Mouse (Mus musculus): Measurements from ENCODE around the gene Etnk1. TPM values are rescaled to one million over a fixed set of nuclear protein-coding genes. Genes with fewer than 3 reads are reported as not detected.
"Not testable (repeated sequence)": the region's sequence is repeated elsewhere in the genome, so short reads cannot be mapped to it uniquely, and the experiment has no call there.

Gene Etnk1
- polyA plus RNA-seq, 1 experiment: 113 TPM

GRCm38 (mm10) chr6:143140884-143141283 is 26.1 kb upstream of the Etnk1 start:
- H3K27ac ChIP-seq (ENCODE audit: control insufficient read depth, insufficient read depth, low read length): no peak overlapping the region
- H3K36me3 ChIP-seq (ENCODE audit: control insufficient read depth, insufficient read depth, low read length): no peaks in the 10 kb centered on the region
- H3K4me3 ChIP-seq (ENCODE audit: control insufficient read depth, insufficient read depth, low read length): no peak overlapping the region
- H3K4me1 ChIP-seq (replicated peaks; ENCODE audit: control insufficient read depth, insufficient read depth, low read length): peaks cover 4% of the 10 kb centered on the region; the same call in 1 of the 2 replicates
- TF ChIP-seq POLR2A (IDR thresholded peaks at IDR 0.05; ENCODE audit: control insufficient read depth, extremely low read depth, insufficient read depth, low read length, poor library complexity): no peak
- no peaks in the 10 kb centered on the region for H3K27me3 ChIP-seq (ENCODE audit: control insufficient read depth, insufficient read depth, low read length)
- WGBS: 98% methylated on average over 9 of the region's 9 CpGs
- no peak for DNase-seq

GRCm38 (mm10) chr6:143141624-143142592 is 25.1 kb upstream of the Etnk1 start:
- not testable (repeated sequence) for DNase-seq; H3K4me3 ChIP-seq (ENCODE audit: control insufficient read depth, insufficient read depth, low read length); H3K4me1 ChIP-seq (replicated peaks; ENCODE audit: control insufficient read depth, insufficient read depth, low read length); H3K36me3 ChIP-seq (ENCODE audit: control insufficient read depth, insufficient read depth, low read length); H3K27me3 ChIP-seq (ENCODE audit: control insufficient read depth, insufficient read depth, low read length); H3K27ac ChIP-seq (ENCODE audit: control insufficient read depth, insufficient read depth, low read length)
- 90% methylated on average over 10 of the region's 10 CpGs for WGBS

GRCm38 (mm10) chr6:143142861-143143260 is 24.2 kb upstream of the Etnk1 start:
- DNase-seq: no peak
- no peak for TF ChIP-seq CTCF (IDR thresholded peaks at IDR 0.05; ENCODE audit: borderline replicate concordance, control insufficient read depth, extremely low read depth, insufficient read depth, low read length, poor library complexity)
- no peak for TF ChIP-seq POLR2A (IDR thresholded peaks at IDR 0.05; ENCODE audit: control insufficient read depth, extremely low read depth, insufficient read depth, low read length, poor library complexity)
- Histone ChIP-seq H3K4me3 (ENCODE audit: control insufficient read depth, insufficient read depth, low read length) (no peak overlapping the region), H3K36me3 (ENCODE audit: control insufficient read depth, insufficient read depth, low read length) (no peaks in the 10 kb centered on the region), H3K27ac (ENCODE audit: control insufficient read depth, insufficient read depth, low read length) (no peak overlapping the region), H3K27me3 (ENCODE audit: control insufficient read depth, insufficient read depth, low read length) (no peaks in the 10 kb centered on the region), H3K4me1 (replicated peaks; ENCODE audit: control insufficient read depth, insufficient read depth, low read length) (peaks cover 11% of the 10 kb centered on the region)
- 97% methylated on average over 4 of the region's 4 CpGs for WGBS

GRCm38 (mm10) chr6:143143321-143143720 is 23.7 kb upstream of the Etnk1 start:
- no peak for DNase-seq
- Histone ChIP-seq H3K4me3 (ENCODE audit: control insufficient read depth, insufficient read depth, low read length) (no peak overlapping the region), H3K36me3 (ENCODE audit: control insufficient read depth, insufficient read depth, low read length) (no peaks in the 10 kb centered on the region), H3K27ac (ENCODE audit: control insufficient read depth, insufficient read depth, low read length) (no peak overlapping the region), H3K4me1 (replicated peaks; ENCODE audit: control insufficient read depth, insufficient read depth, low read length) (peaks cover 11% of the 10 kb centered on the region), H3K27me3 (ENCODE audit: control insufficient read depth, insufficient read depth, low read length) (no peaks in the 10 kb centered on the region)
- WGBS: 95% methylated on average over 9 of the region's 9 CpGs
- TF ChIP-seq POLR2A (IDR thresholded peaks at IDR 0.05; ENCODE audit: control insufficient read depth, extremely low read depth, insufficient read depth, low read length, poor library complexity) (no peak), CTCF (IDR thresholded peaks at IDR 0.05; ENCODE audit: borderline replicate concordance, control insufficient read depth, extremely low read depth, insufficient read depth, low read length, poor library complexity) (no peak)

GRCm38 (mm10) chr6:143143775-143144273 is 23.2 kb upstream of the Etnk1 start:
- Histone ChIP-seq H3K27me3 (ENCODE audit: control insufficient read depth, insufficient read depth, low read length) (no peaks in the 10 kb centered on the region), H3K36me3 (ENCODE audit: control insufficient read depth, insufficient read depth, low read length) (no peaks in the 10 kb centered on the region), H3K4me3 (ENCODE audit: control insufficient read depth, insufficient read depth, low read length) (no peak overlapping the region), H3K4me1 (replicated peaks; ENCODE audit: control insufficient read depth, insufficient read depth, low read length) (peaks cover 11% of the 10 kb centered on the region), H3K27ac (ENCODE audit: control insufficient read depth, insufficient read depth, low read length) (no peak overlapping the region)
- 86% methylated on average over 19 of the region's 19 CpGs for WGBS
- no peak for DNase-seq
- TF ChIP-seq POLR2A (IDR thresholded peaks at IDR 0.05; ENCODE audit: control insufficient read depth, extremely low read depth, insufficient read depth, low read length, poor library complexity) (no peak), CTCF (IDR thresholded peaks at IDR 0.05; ENCODE audit: borderline replicate concordance, control insufficient read depth, extremely low read depth, insufficient read depth, low read length, poor library complexity) (no peak)

GRCm38 (mm10) chr6:143144556-143144955 is 22.5 kb upstream of the Etnk1 start:
- WGBS: 98% methylated on average over 2 of the region's 2 CpGs
- H3K36me3 ChIP-seq (ENCODE audit: control insufficient read depth, insufficient read depth, low read length): no peaks in the 10 kb centered on the region
- H3K27ac ChIP-seq (ENCODE audit: control insufficient read depth, insufficient read depth, low read length): no peak overlapping the region
- no peak for DNase-seq
- H3K4me3 ChIP-seq (ENCODE audit: control insufficient read depth, insufficient read depth, low read length): no peak overlapping the region
- H3K4me1 ChIP-seq (replicated peaks; ENCODE audit: control insufficient read depth, insufficient read depth, low read length): peaks cover 14% of the 10 kb centered on the region
- TF ChIP-seq POLR2A (IDR thresholded peaks at IDR 0.05; ENCODE audit: control insufficient read depth, extremely low read depth, insufficient read depth, low read length, poor library complexity) (no peak), CTCF (IDR thresholded peaks at IDR 0.05; ENCODE audit: borderline replicate concordance, control insufficient read depth, extremely low read depth, insufficient read depth, low read length, poor library complexity) (no peak)
- no peaks in the 10 kb centered on the region for H3K27me3 ChIP-seq (ENCODE audit: control insufficient read depth, insufficient read depth, low read length)
